Mouse (Mus musculus) MEL (cell line): ENCODE results near the gene Cth. TPM values are rescaled to one million over a fixed set of nuclear protein-coding genes. Genes with fewer than 3 reads are reported as not detected.
A peak's percentile ranks its signal among the peaks of the same experiment; 100 is the strongest.

Experiments used
- DNase-seq: peaks from one replicate; pipeline ENCODE4 v3.0.0; 2011; ENCODE audit warnings: low read depth, low spot score
- H3K27ac ChIP-seq: 2 replicates; pipeline ENCODE4 v1.5.1; 2012; ENCODE audit warnings: low read depth, mild to moderate bottlenecking, control low read depth, low read length, moderate library complexity; ENCODE audit not compliant: control insufficient read depth
- H3K27me3 ChIP-seq, 2 experiments: fragments of 150-350 bp in 1 of 2; sonication (generic) in 1 of 2; 2 replicates each; pipeline ENCODE4 v1.6.1; 2012; ENCODE audit warnings: low read length in 2 of 2, mild to moderate bottlenecking in 2 of 2, improper control_type of control experiment in 1 of 2, moderate library complexity in 1 of 2; ENCODE audit not compliant: insufficient read depth in 2 of 2, control insufficient read depth in 1 of 2
- H3K36me3 ChIP-seq, 2 experiments: 2 replicates each; pipeline ENCODE4 v1.6.1; 2012 to 2014; ENCODE audit warnings: low read length in 2 of 2, improper control_type of control experiment in 1 of 2, inconsistent platforms in 1 of 2, mild to moderate bottlenecking in 1 of 2; ENCODE audit not compliant: insufficient read depth in 2 of 2, control insufficient read depth in 1 of 2
- H3K4me1 ChIP-seq, 2 experiments: fragments of 150-350 bp in 1 of 2; sonication (generic) in 1 of 2; 2 replicates each; pipeline ENCODE4 v1.6.1; 2012; ENCODE audit warnings: low read length in 2 of 2, improper control_type of control experiment in 1 of 2, mild to moderate bottlenecking in 1 of 2; ENCODE audit not compliant: insufficient read depth in 2 of 2, control insufficient read depth in 1 of 2
- H3K4me3 ChIP-seq, 2 experiments: fragments of 150-350 bp in 1 of 2; sonication (generic) in 1 of 2; 2 replicates each; pipeline ENCODE4 v1.5.1; 2012; ENCODE audit warnings: low read depth in 2 of 2, low read length in 2 of 2, mild to moderate bottlenecking in 2 of 2, moderate library complexity in 2 of 2, control low read depth in 1 of 2, improper control_type of control experiment in 1 of 2; ENCODE audit not compliant: control insufficient read depth in 1 of 2, insufficient read depth in 1 of 2
- H3K79me2 ChIP-seq: 2 replicates; pipeline ENCODE4 v1.6.1; 2012; ENCODE audit warnings: mild to moderate bottlenecking, low read length, moderate library complexity; ENCODE audit not compliant: control insufficient read depth, poor library complexity, insufficient read depth
- H3K9ac ChIP-seq: 2 replicates; pipeline ENCODE4 v1.6.1; 2012; ENCODE audit warnings: low read depth, mild to moderate bottlenecking, control low read depth, low read length, moderate library complexity; ENCODE audit not compliant: control insufficient read depth, poor library complexity, severe bottlenecking
- H3K9me3 ChIP-seq: fragments of 150-350 bp; sonication (generic); replicated peaks from 2 replicates; pipeline ENCODE4 v1.6.1; 2012; ENCODE audit warnings: mild to moderate bottlenecking, low read length, improper control_type of control experiment, moderate library complexity; ENCODE audit not compliant: insufficient read depth
- BHLHE40 ChIP-seq: IDR thresholded peaks from 2 replicates; pipeline ENCODE4 v1.6.1; 2012; ENCODE audit warnings: low read depth, mild to moderate bottlenecking, inconsistent platforms, low read length, improper control_type of control experiment, borderline replicate concordance
- CHD1 ChIP-seq: IDR thresholded peaks from 2 replicates; pipeline ENCODE4 v1.6.1; 2012; ENCODE audit warnings: low read depth, mild to moderate bottlenecking, inconsistent platforms, low read length, improper control_type of control experiment
- CHD2 ChIP-seq: IDR thresholded peaks from 2 replicates; pipeline ENCODE4 v1.6.1; 2011; ENCODE audit warnings: low read length, improper control_type of control experiment
- CTCF ChIP-seq, 3 experiments: IDR thresholded peaks in 2 of 3; conservative IDR thresholded peaks in 1 of 3; 2 replicates each; pipeline ENCODE4 v1.5.1; 2011 to 2012; ENCODE audit warnings: low read length in 3 of 3, low read depth in 2 of 3, mild to moderate bottlenecking in 2 of 3, improper control_type of control experiment in 1 of 3, inconsistent platforms in 1 of 3, mixed read lengths in 1 of 3, moderate library complexity in 1 of 3; ENCODE audit not compliant: control insufficient read depth in 1 of 3, insufficient read depth in 1 of 3, poor library complexity in 1 of 3, severe bottlenecking in 1 of 3
- ETS1 ChIP-seq: IDR thresholded peaks from 2 replicates; pipeline ENCODE4 v1.6.1; 2012; ENCODE audit warnings: low read depth, mild to moderate bottlenecking, inconsistent platforms, low read length, improper control_type of control experiment, moderate library complexity
- HCFC1 ChIP-seq: IDR thresholded peaks from 2 replicates; pipeline ENCODE4 v1.6.1; 2012; ENCODE audit warnings: low read depth, mild to moderate bottlenecking, inconsistent platforms, low read length, improper control_type of control experiment, moderate library complexity
- MAX ChIP-seq: IDR thresholded peaks from 2 replicates; pipeline ENCODE4 v1.6.1; 2011; ENCODE audit warnings: low read length, improper control_type of control experiment
- MXI1 ChIP-seq: IDR thresholded peaks from 2 replicates; pipeline ENCODE4 v1.6.1; 2011; ENCODE audit warnings: mild to moderate bottlenecking, low read depth, low read length, improper control_type of control experiment
- MYB ChIP-seq: IDR thresholded peaks from 2 replicates; pipeline ENCODE4 v1.6.1; 2011; ENCODE audit warnings: mild to moderate bottlenecking, low read depth, low read length, improper control_type of control experiment
- NELFE ChIP-seq: IDR thresholded peaks from 2 replicates; pipeline ENCODE4 v1.6.1; 2011; ENCODE audit warnings: low read depth, low read length, improper control_type of control experiment
- POLR2A ChIP-seq, 2 experiments: IDR thresholded peaks; 2 replicates each; pipeline ENCODE4 v1.6.1; 2011 to 2012; ENCODE audit warnings: low read length in 2 of 2, mild to moderate bottlenecking in 2 of 2, control low read depth in 1 of 2, improper control_type of control experiment in 1 of 2, low read depth in 1 of 2, moderate library complexity in 1 of 2; ENCODE audit not compliant: control insufficient read depth in 1 of 2, insufficient read depth in 1 of 2, poor library complexity in 1 of 2
- POLR2AphosphoS2 ChIP-seq: IDR thresholded peaks from 2 replicates; pipeline ENCODE4 v1.6.1; 2011; ENCODE audit warnings: low read length, improper control_type of control experiment
- RCOR1 ChIP-seq: IDR thresholded peaks from 2 replicates; pipeline ENCODE4 v1.6.1; 2012; ENCODE audit warnings: low read depth, mild to moderate bottlenecking, inconsistent platforms, low read length, improper control_type of control experiment
- TBP ChIP-seq: IDR thresholded peaks from 2 replicates; pipeline ENCODE4 v1.8.0; 2011; ENCODE audit warnings: low read depth, low read length, improper control_type of control experiment
- TCF12 ChIP-seq: IDR thresholded peaks from 2 replicates; pipeline ENCODE4 v1.6.1; 2014; ENCODE audit warnings: low read depth, mild to moderate bottlenecking, inconsistent platforms, low read length, improper control_type of control experiment, moderate library complexity
- USF1 ChIP-seq: IDR thresholded peaks from 2 replicates; pipeline ENCODE4 v1.6.1; 2014; ENCODE audit warnings: low read depth, mild to moderate bottlenecking, inconsistent platforms, low read length, improper control_type of control experiment, moderate library complexity
- USF2 ChIP-seq, 2 experiments: IDR thresholded peaks; 2 replicates each; pipeline ENCODE4 v1.6.1; 2011 to 2012; ENCODE audit warnings: improper control_type of control experiment in 2 of 2, low read length in 2 of 2, borderline replicate concordance in 1 of 2, inconsistent platforms in 1 of 2, low read depth in 1 of 2, mild to moderate bottlenecking in 1 of 2; ENCODE audit not compliant: insufficient read depth in 1 of 2
- ZMIZ1 ChIP-seq: IDR thresholded peaks from 2 replicates; pipeline ENCODE4 v1.6.1; 2012; ENCODE audit warnings: low read depth, mild to moderate bottlenecking, inconsistent platforms, low read length, improper control_type of control experiment, moderate library complexity
- polyA plus RNA-seq, 2 experiments: library from polyadenylated mRNA; stranded (reverse) in 1 of 2; unstranded in 1 of 2; fragments of >175 nt in 1 of 2; fragments of >200 nt in 1 of 2; gene quantifications; 2 replicates each; pipeline versions ENCODE4 v1.2.1 to v1.2.4; 2012; ENCODE audit warnings: low replicate concordance in 2 of 2, low read depth in 1 of 2; ENCODE audit not compliant: insufficient read length in 2 of 2, insufficient read depth in 1 of 2, missing spikeins in 1 of 2
- total RNA-seq: library from RNA; depleted of rRNA; stranded (reverse); fragments of 300-350 nt; gene quantifications from 2 replicates; pipeline ENCODE4 v1.2.3, GENCODE M21; 2012; rRNA removed

The Cth gene
- total RNA-seq (11.7 and 30.2 TPM in 2 replicates), polyA plus RNA-seq (10 to 100 TPM in 1 of 2 experiments, not detected in 1; 26.8 TPM)

DNA sequence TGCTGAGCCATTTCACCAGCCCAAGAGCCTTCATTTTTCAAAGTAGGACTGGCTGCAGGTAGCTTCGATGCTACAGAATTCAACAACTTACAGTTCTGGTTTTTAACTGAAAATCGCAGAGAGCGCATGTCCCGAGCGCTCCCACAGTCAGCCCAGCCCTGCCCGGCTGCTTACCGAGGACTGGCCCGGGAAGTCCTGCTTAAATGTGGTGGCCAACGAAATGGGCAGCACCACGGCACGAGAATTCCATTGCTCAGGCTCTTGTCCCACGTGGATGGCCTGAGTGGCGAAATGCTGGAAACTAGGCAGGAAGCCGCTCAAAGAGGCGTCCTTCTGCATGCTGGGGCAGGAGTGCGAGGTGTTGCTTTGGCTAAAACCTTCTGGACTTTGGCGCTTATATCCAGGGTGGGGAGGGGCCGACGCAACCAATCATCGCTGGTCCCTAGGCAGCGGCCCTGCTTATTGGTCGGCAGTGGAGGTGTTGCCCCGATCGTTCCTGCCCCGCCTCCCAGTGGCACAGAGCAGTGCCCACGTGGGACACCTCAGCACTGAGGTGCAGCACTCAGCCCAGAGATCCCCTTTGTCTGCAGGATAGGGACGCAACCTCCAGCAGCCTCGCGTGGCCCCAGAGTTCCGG is at the start of gene Cth:
Gene Cth (minus strand): TSS at position 386 of the 637 bp plus-strand sequence.
- peak within 1 kb of the TSS; percentile 66 to 89 for H3K4me3 ChIP-seq
- H3K79me2 ChIP-seq, result no peaks in the 10 kb centered on the region; the same call in 1 of the 2 replicates
- TF ChIP-seq CHD1, result no peak
- 0 out of 4 replicates have a peak, but pooled peaks of 1 of the 2 experiments have one; percentile 30 for TF ChIP-seq USF2 (IDR thresholded peaks at IDR 0.05; ENCODE audit: borderline replicate concordance in 1 of 2, insufficient read depth in 1 of 2, low read depth in 1 of 2, low read length in 2 of 2)
- peak; percentile 81 for TF ChIP-seq USF1
- peak; percentile 44 for TF ChIP-seq TCF12
- peak; percentile 58 for TF ChIP-seq BHLHE40
- peak; percentile 60 for TF ChIP-seq ETS1
- TF ChIP-seq HCFC1, result peak; percentile 54; the same call in 1 of the 2 replicates
- TF ChIP-seq POLR2A (IDR thresholded peaks at IDR 0.05; ENCODE audit: control insufficient read depth in 1 of 2, insufficient read depth in 1 of 2, low read depth in 1 of 2, low read length in 2 of 2, poor library complexity in 1 of 2), result peak; percentile 91 to 96
- peak; percentile 96 for TF ChIP-seq ZMIZ1
- TF ChIP-seq MYB, result no peak
- TF ChIP-seq MXI1, result peak; percentile 95
- TF ChIP-seq MAX, result peak; percentile 73
- TF ChIP-seq RCOR1, result no peak
- peak; percentile 95 for TF ChIP-seq TBP
- peak; percentile 95 for TF ChIP-seq NELFE
- TF ChIP-seq POLR2AphosphoS2, result peak; percentile 96
- H3K27me3 ChIP-seq, result peaks cover 3 to 9% of the 10 kb centered on the region in 2 experiments; a peak in 3 of 4 replicates
- no peaks in the 10 kb centered on the region for H3K9me3 ChIP-seq
- peaks cover 3 to 12% of the 10 kb centered on the region in 2 experiments; a peak in 3 of 4 replicates for H3K36me3 ChIP-seq
- no peak within 1 kb of the TSS for H3K27ac ChIP-seq
- DNase-seq, result peak; percentile 96
- H3K9ac ChIP-seq, result peak within 1 kb of the TSS; percentile 68
- H3K4me1 ChIP-seq, result peaks cover 3 to 8% of the 10 kb centered on the region in 2 experiments; a peak in 1 of 4 replicates

DNA sequence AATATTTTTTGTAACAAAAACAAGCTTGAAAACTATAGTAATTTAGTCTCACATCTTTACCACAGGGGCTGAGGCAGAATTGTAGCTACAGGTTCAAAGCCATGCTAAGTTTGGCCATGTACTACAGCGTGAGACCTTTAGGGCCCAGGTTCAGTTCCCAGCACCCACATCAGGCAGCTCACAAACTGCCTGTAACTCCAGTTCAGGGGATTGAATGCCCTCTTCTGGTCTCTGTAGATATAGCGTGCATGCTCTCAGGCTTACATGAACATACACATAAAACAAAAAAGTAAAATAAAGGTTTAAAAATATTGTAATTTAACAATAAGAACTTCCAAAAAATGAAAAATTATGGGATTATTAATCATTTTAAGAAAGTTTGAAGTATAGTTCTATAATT is 48.4 kb upstream of the Cth start:
- no peak overlapping the region for H3K9ac ChIP-seq
- no peak overlapping the region for H3K4me3 ChIP-seq
- H3K27me3 ChIP-seq, result no peaks in the 10 kb centered on the region
- no peaks in the 10 kb centered on the region for H3K9me3 ChIP-seq
- H3K27ac ChIP-seq, result no peak overlapping the region
- peak; percentile 41 for DNase-seq
- peaks cover 4% of the 10 kb centered on the region; the same call in 1 of the 2 replicates for H3K79me2 ChIP-seq
- H3K36me3 ChIP-seq, result peaks cover 4 to 31% of the 10 kb centered on the region in 2 experiments; a peak in 3 of 4 replicates
- TF ChIP-seq CTCF (IDR thresholded peaks at IDR 0.05 in 2 of 3, conservative IDR thresholded peaks at IDR 0.05 in 1 of 3; ENCODE audit: control insufficient read depth in 1 of 3, insufficient read depth in 1 of 3, low read depth in 2 of 3, low read length in 3 of 3, poor library complexity in 1 of 3, severe bottlenecking in 1 of 3) (peak in 1 of 3 experiments; percentile 10; a peak in 1 of 6 replicates), CHD2 (no peak), BHLHE40 (no peak)
- H3K4me1 ChIP-seq, result no peaks in the 10 kb centered on the region
